Comparison of ENCODE assay signal across 8 mouse cellular contexts in genomic region chr7:70624727-70625642, GRCm38 (mm10).
DNase-seq lines count a peak whose midpoint lies in the region; ATAC-seq lines count a peak whose summit lies in the region.

No protein-coding gene starts in this region.

- intact Hi-C loops in gastrocnemius, postnatal 14 days (cut with DNase I; ENCODE audit: low total_unique reads): no loop called here

- no peaks in the 10 kb centered on the region for H3K36me3 ChIP-seq in intestine, embryonic 14.5 days (ENCODE audit: control insufficient read depth, insufficient read depth, low read length)
- no peaks in the 10 kb centered on the region for H3K36me3 ChIP-seq in liver, embryonic 13.5 days
- no peaks in the 10 kb centered on the region for H3K36me3 ChIP-seq in neural tube, embryonic 11.5 days (ENCODE audit: control insufficient read depth, insufficient read depth, low read length)

- peak; percentile 51 for DNase-seq in R1 (ENCODE audit: low read depth, low spot score)
- DNase-seq in cerebellum, postnatal 10 days: peak; percentile 84 to 88
- DNase-seq in gastrocnemius, postnatal 14 days: peak; percentile 60
- DNase-seq in intestine, embryonic 14.5 days (ENCODE audit: low spot score): peak; percentile 70
- no peak for DNase-seq in liver, embryonic 13.5 days
- peak; percentile 62 for DNase-seq in neural tube, embryonic 11.5 days (ENCODE audit: low spot score)
- no peak for DNase-seq in spleen, adult 12 weeks (ENCODE audit: low spot score)

- no peaks in the 10 kb centered on the region for H3K9me3 ChIP-seq in intestine, embryonic 14.5 days (ENCODE audit: control insufficient read depth, low read length)
- no peaks in the 10 kb centered on the region for H3K9me3 ChIP-seq in liver, embryonic 13.5 days (replicated peaks)
- H3K9me3 ChIP-seq in neural tube, embryonic 11.5 days (ENCODE audit: control insufficient read depth, low read length): no peaks in the 10 kb centered on the region

- peaks cover 23% of the 10 kb centered on the region for H3K4me1 ChIP-seq in intestine, embryonic 14.5 days (replicated peaks; ENCODE audit: control insufficient read depth, insufficient read depth, low read length)
- H3K4me1 ChIP-seq in liver, embryonic 13.5 days (replicated peaks): peaks cover 12% of the 10 kb centered on the region
- peaks cover 19% of the 10 kb centered on the region for H3K4me1 ChIP-seq in neural tube, embryonic 11.5 days (ENCODE audit: control insufficient read depth, insufficient read depth, low read length)

- H3K27ac ChIP-seq in intestine, embryonic 14.5 days (ENCODE audit: low read depth): no peak overlapping the region; the same call in 1 of the 2 replicates
- 0 out of 2 replicates have a peak overlapping the region, but pooled peaks have one; percentile 21 for H3K27ac ChIP-seq in liver, embryonic 13.5 days
- no peak overlapping the region for H3K27ac ChIP-seq in neural tube, embryonic 11.5 days (ENCODE audit: low read depth, low read length)

- 4% methylated on average over 30 of the region's 30 CpGs for WGBS in intestine, embryonic 14.5 days
- 3% methylated on average over 30 of the region's 30 CpGs for WGBS in liver, embryonic 13.5 days (ENCODE audit: insufficient replicate concordance)
- 1% methylated on average over 30 of the region's 30 CpGs for WGBS in neural tube, embryonic 11.5 days

- peak overlapping the region; percentile 13 for H3K4me3 ChIP-seq in intestine, embryonic 14.5 days (ENCODE audit: low read depth, low read length)
- peak overlapping the region; percentile 16; the same call in 1 of the 2 replicates for H3K4me3 ChIP-seq in liver, embryonic 13.5 days (replicated peaks)
- H3K4me3 ChIP-seq in neural tube, embryonic 11.5 days (ENCODE audit: low read depth, low read length): no peak overlapping the region

- no peak overlapping the region for H3K9ac ChIP-seq in intestine, embryonic 14.5 days (ENCODE audit: low read length)
- no peak overlapping the region for H3K9ac ChIP-seq in liver, embryonic 13.5 days
- 0 out of 2 replicates have a peak overlapping the region, but pooled peaks have one; percentile 2 for H3K9ac ChIP-seq in neural tube, embryonic 11.5 days (ENCODE audit: low read length)

- H3K27me3 ChIP-seq in intestine, embryonic 14.5 days (replicated peaks; ENCODE audit: control insufficient read depth, insufficient read depth, low read length): no peaks in the 10 kb centered on the region
- H3K27me3 ChIP-seq in liver, embryonic 13.5 days: peaks cover 19% of the 10 kb centered on the region; the same call in 1 of the 2 replicates
- H3K27me3 ChIP-seq in neural tube, embryonic 11.5 days (ENCODE audit: control insufficient read depth, insufficient read depth, low read length): no peaks in the 10 kb centered on the region

- peak overlapping the region; percentile 57 for H3K4me2 ChIP-seq in intestine, embryonic 14.5 days (ENCODE audit: low read length)
- peak overlapping the region; percentile 48 for H3K4me2 ChIP-seq in liver, embryonic 13.5 days
- peak overlapping the region; percentile 39 for H3K4me2 ChIP-seq in neural tube, embryonic 11.5 days (ENCODE audit: low read depth)

- peak; percentile 17; the same call in 1 of the 2 replicates for ATAC-seq in intestine, embryonic 14.5 days (replicated peaks; ENCODE audit: low FRiP score, low TSS enrichment, low read depth)
- peak; percentile 53 for ATAC-seq in liver, embryonic 13.5 days (ENCODE audit: low read depth)
- ATAC-seq in neural tube, embryonic 11.5 days (ENCODE audit: insufficient read depth, low FRiP score, low TSS enrichment): peak; percentile 86
- no peak for ATAC-seq in erythroblast, adult 5-6 weeks (replicated peaks; ENCODE audit: low FRiP score, poor library complexity, severe bottlenecking)

Comparison
In these comparisons a context has a peak if more than half of its experiments do, and no peak if none do; other contexts are left out.
1. DNase-seq: peak in R1 (single experiment), cerebellum, postnatal 10 days (2 of 2), gastrocnemius, postnatal 14 days (single experiment), intestine, embryonic 14.5 days (single experiment) and neural tube, embryonic 11.5 days (single experiment); none in liver, embryonic 13.5 days (single experiment) and spleen, adult 12 weeks (single experiment).
2. Peak in every context shown above with its lines, with median percentiles within 50 percentile points of each other: H3K4me2 ChIP-seq.